Mouse (Mus musculus) ovary, adult 10 weeks (tissue): ENCODE measurements around the gene Col4a5. TPM values are rescaled to one million over a fixed set of nuclear protein-coding genes. Genes with fewer than 3 reads are reported as not detected.

ENCODE experiments used
- polyA plus RNA-seq: library from polyadenylated mRNA; stranded (reverse); fragments of 350-450 nt; fragmentation: Illumina TruSeq; extraction: RNeasy Lipid Tissue Mini Kit (QIAGEN cat#74804); gene quantifications from one replicate; pipeline ENCODE4 v1.2.3, GENCODE M21; 2014

The Col4a5 gene
- 66.2 TPM for polyA plus RNA-seq

GRCm38 (mm10) chrX:141475110-141475509 is at the start of gene Col4a5:
TSS of gene Col4a5 (plus strand) at chrX:141475385.

DNA sequence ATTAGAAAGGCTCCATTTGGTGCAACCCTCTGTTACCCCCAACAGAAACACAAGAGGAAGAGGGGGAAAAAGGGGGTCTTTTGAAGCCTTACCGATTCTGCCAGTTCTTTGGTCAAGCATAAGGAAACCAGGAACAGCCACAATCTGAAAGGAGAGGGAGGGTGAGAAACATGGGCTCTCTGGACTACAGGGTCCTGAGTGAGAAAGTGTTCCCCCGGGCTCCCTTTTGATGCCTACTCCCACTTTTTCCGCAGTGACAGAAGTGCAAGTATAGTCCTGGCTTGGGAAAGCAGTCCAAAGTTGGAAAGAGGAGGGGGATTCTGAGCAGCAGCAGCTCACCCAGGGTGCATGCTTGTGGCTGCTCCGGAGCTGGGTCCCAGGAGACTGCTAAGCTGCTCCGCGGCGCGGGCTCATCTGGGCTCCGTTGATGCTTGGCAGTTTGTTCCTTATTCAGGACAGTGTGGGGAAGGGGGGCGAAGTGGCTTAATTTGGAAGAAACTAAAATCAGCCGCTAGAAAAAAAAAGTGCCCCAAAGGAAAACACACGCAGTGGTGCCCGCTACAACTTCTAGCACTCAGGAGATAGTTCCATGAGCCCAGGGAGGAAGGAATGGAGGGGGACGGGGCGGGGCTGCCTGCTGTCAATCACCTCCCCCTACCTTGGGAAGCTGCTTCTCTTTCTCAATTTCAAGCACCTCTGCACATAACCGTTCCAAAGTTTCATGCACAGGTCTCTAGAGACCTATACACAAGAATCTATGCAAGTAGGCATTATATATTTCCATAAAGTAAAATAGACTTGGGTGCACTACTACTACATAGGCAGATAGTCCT is 1.5 kb upstream of the Col4a5 start, which contains the start of gene Col4a6:
Gene Col4a6, minus strand, starts transcription at position 607 of the 833 bp plus-strand sequence.

DNA sequence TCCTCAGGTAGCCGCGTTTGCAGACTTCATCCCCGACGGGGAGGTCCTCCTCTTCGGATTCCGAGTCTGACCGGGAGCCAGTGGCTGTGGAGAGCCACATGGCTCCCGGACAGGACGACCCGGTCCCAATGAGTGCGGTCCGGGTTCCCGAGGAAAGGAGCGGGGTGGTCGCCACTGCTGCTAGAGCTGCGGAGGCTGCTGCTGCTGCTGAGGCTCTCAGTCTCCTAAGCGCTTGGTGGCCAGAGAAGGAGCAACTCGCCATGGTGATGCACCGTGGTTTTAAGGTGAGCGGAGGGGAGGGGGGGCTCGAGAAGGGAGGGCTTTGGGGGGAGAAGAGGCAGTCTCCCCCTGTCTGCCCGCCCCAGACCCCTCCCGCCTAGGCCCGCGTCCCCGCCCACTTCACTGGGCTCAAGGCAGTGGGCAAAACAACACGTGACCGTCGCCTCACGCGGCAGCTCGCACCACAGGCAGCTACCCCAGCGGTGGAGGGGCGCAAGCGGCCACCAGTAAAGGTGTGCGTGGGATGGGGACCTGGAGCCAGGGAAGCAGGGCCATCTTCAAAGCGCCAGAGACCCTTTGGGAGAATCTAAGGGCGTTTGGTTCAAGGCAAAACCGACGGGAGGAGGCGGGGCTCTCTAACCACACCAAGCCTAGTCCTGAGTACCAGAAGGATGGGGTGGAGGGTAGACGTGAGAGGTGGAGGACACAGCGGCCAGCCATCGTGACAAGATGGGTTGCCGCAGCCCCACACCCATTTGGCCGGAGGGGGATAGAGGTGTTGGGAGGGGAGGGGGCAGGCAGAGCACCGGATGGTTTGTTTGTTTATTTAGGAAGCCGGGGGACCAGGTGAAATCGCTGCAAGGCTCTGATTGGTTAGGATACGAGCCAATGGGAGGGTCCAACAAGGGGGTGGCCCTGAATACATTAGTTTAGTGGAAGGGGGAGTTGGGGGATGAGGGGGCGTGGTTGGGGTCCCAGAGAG is 250.0 kb downstream of the Col4a5 start, which contains the start of gene Irs4:
Gene Irs4, minus strand, starts transcription at position 327 of the 982 bp plus-strand sequence.

Other genes starting within 250 kb of the Col4a5 start
- gene Col4a6, start 1.3 kb upstream of the Col4a5 start, polyA plus RNA-seq, result 7.3 TPM
- 0.29 TPM for gene Irs4, start 249.9 kb downstream of the Col4a5 start, polyA plus RNA-seq